Mouse (Mus musculus): ENCODE data around the gene Ptpn6. TPM values are rescaled to one million over a fixed set of nuclear protein-coding genes. Genes with fewer than 3 reads are reported as not detected.

Gene Ptpn6
- polyA plus RNA-seq, 1 experiment from 2014 or later = 13.6 TPM

DNA sequence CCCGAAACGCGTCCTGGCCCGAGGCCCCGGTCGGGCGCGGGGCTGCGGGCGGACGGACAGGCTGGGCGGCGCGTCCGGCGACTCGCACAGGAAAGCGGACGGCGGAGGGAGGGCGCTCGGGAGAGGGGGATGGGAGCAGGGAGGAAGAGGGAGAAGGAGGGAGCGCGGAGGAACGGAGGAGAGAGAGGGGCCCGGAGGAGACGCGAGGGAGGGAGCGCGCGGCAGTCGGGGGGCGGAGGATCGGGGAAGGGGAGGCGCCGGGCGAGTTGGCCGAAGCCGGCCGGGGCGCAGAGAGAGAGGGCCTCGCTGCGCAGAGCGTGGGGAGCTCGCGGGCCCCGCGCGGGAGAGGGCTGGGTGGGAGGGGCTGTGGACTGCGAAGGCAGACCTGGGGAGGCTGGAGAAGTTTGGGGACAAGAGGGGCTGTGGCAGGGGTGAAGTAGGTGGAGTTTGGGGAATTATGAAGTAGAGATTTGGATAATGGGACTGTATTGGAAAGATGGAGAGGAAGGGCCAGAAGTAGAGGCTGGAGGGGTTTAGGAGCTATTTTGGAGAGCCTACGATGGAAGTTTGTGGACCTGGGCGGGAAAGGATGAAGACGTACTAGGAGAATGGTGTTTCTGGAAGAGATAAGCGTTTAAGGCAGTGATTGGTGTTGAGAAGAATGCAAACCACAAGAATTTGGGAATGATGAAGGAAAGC, 18.3 kb upstream of the Ptpn6 start:
- WGBS = under 1% methylated on average over 51 of the region's 54 CpGs
- peak overlapping the region; percentile 75 for H3K4me2 ChIP-seq (ENCODE audit: low read length)
- H3K9me3 ChIP-seq (replicated peaks; ENCODE audit: low read length) = no peaks in the 10 kb centered on the region
- DNase-seq (ENCODE audit: low spot score) (peak; percentile 96), ATAC-seq (replicated peaks; ENCODE audit: low FRiP score, low read depth) (peak; percentile 74)
- H3K9ac ChIP-seq (ENCODE audit: low read depth, low read length) = peak overlapping the region; percentile 99
- peak overlapping the region; percentile 98 for H3K27ac ChIP-seq
- H3K4me3 ChIP-seq (replicated peaks; ENCODE audit: low read depth, low read length) = peak overlapping the region; percentile 86
- TF ChIP-seq CTCF (IDR thresholded peaks at IDR 0.05; ENCODE audit: low read depth) = no peak
- no peaks in the 10 kb centered on the region for H3K27me3 ChIP-seq (ENCODE audit: insufficient read depth, low read length)
- H3K36me3 ChIP-seq (ENCODE audit: insufficient read depth, low read length) = 0 out of 2 replicates have a peak, but pooled peaks cover 2% of the 10 kb centered on the region
- peaks cover 27% of the 10 kb centered on the region for H3K4me1 ChIP-seq (replicated peaks; ENCODE audit: insufficient read depth, low read length)

DNA sequence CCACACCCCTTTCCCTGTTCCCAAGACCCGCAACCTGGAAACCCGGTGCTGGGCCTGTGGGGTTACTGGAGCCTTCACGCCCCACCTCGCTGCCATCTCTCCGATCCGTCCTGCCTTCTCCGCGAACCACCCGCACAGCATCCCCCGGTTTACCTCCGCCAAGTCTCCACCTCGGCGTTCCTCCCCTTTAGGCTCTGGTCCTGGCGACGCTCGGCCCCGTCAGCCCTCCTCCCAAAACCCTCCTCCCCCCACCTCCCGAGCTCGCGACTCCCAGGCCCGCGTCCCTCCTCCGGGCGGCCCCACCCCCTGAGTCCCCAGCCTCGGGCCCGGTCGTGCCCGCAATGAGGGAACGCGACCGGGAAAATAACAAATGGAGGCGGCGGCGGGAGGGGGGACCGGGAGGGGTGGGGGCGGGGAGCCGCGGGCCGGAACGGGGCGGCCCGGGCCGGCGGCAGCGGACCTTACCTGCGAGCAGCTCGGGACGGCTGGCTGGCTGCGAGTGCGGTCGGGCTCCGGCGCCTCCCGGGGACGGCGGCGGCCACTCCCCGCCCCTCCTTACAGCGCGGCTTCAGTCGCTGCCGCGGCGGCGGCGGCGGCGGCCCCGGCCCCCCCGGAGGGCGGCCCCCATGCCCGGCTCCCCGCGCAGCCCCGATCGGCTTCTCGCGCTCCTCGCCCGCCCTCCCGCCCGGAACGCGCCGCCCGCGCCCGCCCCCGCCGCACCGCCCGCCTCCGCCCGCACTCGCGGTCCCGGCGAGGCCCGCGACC, 17.5 kb upstream of the Ptpn6 start, which contains the start of the genes Gm45234 and Atn1:
TSS of gene Gm45234 (minus strand) at position 191 of the 765 bp plus-strand sequence.
TSS of gene Atn1 (minus strand) at position 694 of the 765 bp plus-strand sequence.
- DNase-seq (ENCODE audit: low spot score) (peak; percentile 82), ATAC-seq (replicated peaks; ENCODE audit: low FRiP score, low read depth) (peak; percentile 62)
- WGBS = under 1% methylated on average over 47 of the region's 100 CpGs
- H3K4me2 ChIP-seq (ENCODE audit: low read length) = peak within 1 kb of the TSS; percentile 75
- H3K4me3 ChIP-seq (replicated peaks; ENCODE audit: low read depth, low read length) = peak within 1 kb of the TSS; percentile 86
- H3K36me3 ChIP-seq (ENCODE audit: insufficient read depth, low read length) = 0 out of 2 replicates have a peak, but pooled peaks cover 2% of the 10 kb centered on the region
- peaks cover 27% of the 10 kb centered on the region for H3K4me1 ChIP-seq (replicated peaks; ENCODE audit: insufficient read depth, low read length)
- H3K9ac ChIP-seq (ENCODE audit: low read depth, low read length) = peak within 1 kb of the TSS; percentile 99
- H3K27me3 ChIP-seq (ENCODE audit: insufficient read depth, low read length) = no peaks in the 10 kb centered on the region
- H3K9me3 ChIP-seq (replicated peaks; ENCODE audit: low read length) = no peaks in the 10 kb centered on the region
- TF ChIP-seq CTCF (IDR thresholded peaks at IDR 0.05; ENCODE audit: low read depth) = no peak
- peak within 1 kb of the TSS; percentile 98 for H3K27ac ChIP-seq

- Histone ChIP-seq H3K36me3 (ENCODE audit: insufficient read depth, low read length) (0 out of 2 replicates have a peak, but pooled peaks cover 2% of the 10 kb centered on the region), H3K4me2 (ENCODE audit: low read length) (peak overlapping the region; percentile 75), H3K9ac (ENCODE audit: low read depth, low read length) (peak overlapping the region; percentile 99), H3K27me3 (ENCODE audit: insufficient read depth, low read length) (no peaks in the 10 kb centered on the region), H3K4me3 (replicated peaks; ENCODE audit: low read depth, low read length) (peak overlapping the region; percentile 86), H3K27ac (peak overlapping the region; percentile 98), H3K4me1 (replicated peaks; ENCODE audit: insufficient read depth, low read length) (peaks cover 27% of the 10 kb centered on the region), H3K9me3 (replicated peaks; ENCODE audit: low read length) (no peaks in the 10 kb centered on the region)
- DNase-seq (ENCODE audit: low spot score) = no peak
- no peak for TF ChIP-seq CTCF (IDR thresholded peaks at IDR 0.05; ENCODE audit: low read depth)
- 2% methylated on average over 3 of the region's 3 CpGs for WGBS
- ATAC-seq (replicated peaks; ENCODE audit: low FRiP score, low read depth) = no peak
Measured at GRCm38 (mm10) chr6:124755306-124755705, 16.8 kb upstream of the Ptpn6 start.

- H3K9me3 ChIP-seq (replicated peaks; ENCODE audit: low read length) = no peaks in the 10 kb centered on the region
- no peak overlapping the region for H3K4me3 ChIP-seq (replicated peaks; ENCODE audit: low read depth, low read length)
- no peak overlapping the region for H3K27ac ChIP-seq
- ATAC-seq (replicated peaks; ENCODE audit: low FRiP score, low read depth) = no peak
- peaks cover 11% of the 10 kb centered on the region; the same call in 1 of the 2 replicates for H3K36me3 ChIP-seq (ENCODE audit: insufficient read depth, low read length)
- H3K4me2 ChIP-seq (ENCODE audit: low read length) = 0 out of 2 replicates have a peak overlapping the region, but pooled peaks have one; percentile 14
- H3K9ac ChIP-seq (ENCODE audit: low read depth, low read length) = no peak overlapping the region
- peaks cover 24% of the 10 kb centered on the region for H3K4me1 ChIP-seq (replicated peaks; ENCODE audit: insufficient read depth, low read length)
- H3K27me3 ChIP-seq (ENCODE audit: insufficient read depth, low read length) = no peaks in the 10 kb centered on the region
- WGBS = 85% methylated on average over 2 of the region's 2 CpGs
- no peak for DNase-seq (ENCODE audit: low spot score)
- no peak for TF ChIP-seq CTCF (IDR thresholded peaks at IDR 0.05; ENCODE audit: low read depth)
Measured at GRCm38 (mm10) chr6:124753861-124754260, 15.3 kb upstream of the Ptpn6 start.

- Histone ChIP-seq H3K4me3 (replicated peaks; ENCODE audit: low read depth, low read length) (no peak overlapping the region), H3K27me3 (ENCODE audit: insufficient read depth, low read length) (no peaks in the 10 kb centered on the region), H3K36me3 (ENCODE audit: insufficient read depth, low read length) (peaks cover 28% of the 10 kb centered on the region), H3K27ac (no peak overlapping the region), H3K9ac (ENCODE audit: low read depth, low read length) (no peak overlapping the region), H3K4me2 (ENCODE audit: low read length) (no peak overlapping the region), H3K4me1 (replicated peaks; ENCODE audit: insufficient read depth, low read length) (peaks cover 24% of the 10 kb centered on the region), H3K9me3 (replicated peaks; ENCODE audit: low read length) (no peaks in the 10 kb centered on the region)
- ATAC-seq (replicated peaks; ENCODE audit: low FRiP score, low read depth) = no peak
- 81% methylated on average over 8 of the region's 8 CpGs for WGBS
- DNase-seq (ENCODE audit: low spot score) = no peak
- no peak for TF ChIP-seq CTCF (IDR thresholded peaks at IDR 0.05; ENCODE audit: low read depth)
Measured at GRCm38 (mm10) chr6:124750405-124750804, 11.9 kb upstream of the Ptpn6 start.
